Mouse (Mus musculus) B cell, adult (primary cell): ENCODE measurements around the gene Scp2d1. TPM values are rescaled to one million over a fixed set of nuclear protein-coding genes. Genes with fewer than 3 reads are reported as not detected.

Source experiments
- total RNA-seq: library from RNA; stranded (reverse); gene quantifications from 4 replicates; pipeline ENCODE4 v1.2.4, GENCODE M21; 2023; ENCODE audit not compliant: inconsistent age

Gene Scp2d1
- total RNA-seq, result not detected in 4 replicates

GRCm38 (mm10) chr2:144823356-144823755, at the start of gene Scp2d1:
Gene Scp2d1, plus strand, starts transcription at chr2:144823656.

Other genes with a start within 250 kb of the Scp2d1 start
- gene Smim26, start 229.6 kb upstream of the Scp2d1 start, total RNA-seq, result 14.6 to 19.9 TPM (median 16.2 TPM) in 4 replicates
- gene Dtd1, start 223.8 kb upstream of the Scp2d1 start, total RNA-seq, result 16.3 to 20.1 TPM (median 19.8 TPM) in 4 replicates